Mouse (Mus musculus) midbrain, embryonic 15.5 days (tissue): ENCODE results near the gene Cbfb. TPM values are rescaled to one million over a fixed set of nuclear protein-coding genes. Genes with fewer than 3 reads are reported as not detected.
A peak's percentile ranks its signal among the peaks of the same experiment; 100 is the strongest.

ENCODE experiments used
- ATAC-seq: fragments of 200-750 bp; cut with Nextera tagmentation; replicated peaks from 2 replicates; pipeline ENCODE4 v1.8.0; 2017; ENCODE audit warnings: moderate TSS enrichment
- H3K27ac ChIP-seq: fragments of 300-500 bp; sonication (generic); 2 replicates; pipeline ENCODE4 v1.5.1; 2015; ENCODE audit warnings: mild to moderate bottlenecking, inconsistent platforms
- H3K27me3 ChIP-seq: fragments of 300-500 bp; sonication (generic); replicated peaks from 2 replicates; pipeline ENCODE4 v1.6.1; 2015; ENCODE audit warnings: inconsistent platforms
- H3K36me3 ChIP-seq: fragments of 300-500 bp; sonication (generic); replicated peaks from 2 replicates; pipeline ENCODE4 v1.6.1; 2015; ENCODE audit warnings: inconsistent platforms
- H3K4me1 ChIP-seq: fragments of 300-500 bp; sonication (generic); 2 replicates; pipeline ENCODE4 v1.6.1; 2015; ENCODE audit warnings: inconsistent platforms
- H3K4me2 ChIP-seq: fragments of 300-500 bp; sonication (generic); 2 replicates; pipeline ENCODE4 v1.6.1; 2015; ENCODE audit warnings: inconsistent platforms, mild to moderate bottlenecking, moderate library complexity
- H3K4me3 ChIP-seq: fragments of 300-500 bp; sonication (generic); 2 replicates; pipeline ENCODE4 v1.5.1; 2015; ENCODE audit warnings: mild to moderate bottlenecking, inconsistent platforms
- H3K9ac ChIP-seq: fragments of 300-500 bp; sonication (generic); 2 replicates; pipeline ENCODE4 v1.6.1; 2015; ENCODE audit warnings: mild to moderate bottlenecking, inconsistent platforms
- H3K9me3 ChIP-seq: fragments of 300-500 bp; sonication (generic); 2 replicates; pipeline ENCODE4 v1.6.1; 2016; ENCODE audit warnings: inconsistent platforms
- WGBS: fragments of 180-500 bp; shearing (Covaris S2); methylation state at CpG from one replicate; pipeline ENCODE4 v1.1.7; 2015; ENCODE audit warnings: mixed read lengths; 5-methylcytosine and 5-hydroxymethylcytosine counted together
- polyA plus RNA-seq: library from polyadenylated mRNA; unstranded; fragments of >200 nt; fragmentation: Nextera tagmentation; extraction: Ambion mirVana; gene quantifications from 2 replicates; pipeline ENCODE4 v1.2.1, GENCODE M21; 2015

Cbfb gene
- polyA plus RNA-seq, 1 experiment from 2014 or later: 20.3 TPM

DNA sequence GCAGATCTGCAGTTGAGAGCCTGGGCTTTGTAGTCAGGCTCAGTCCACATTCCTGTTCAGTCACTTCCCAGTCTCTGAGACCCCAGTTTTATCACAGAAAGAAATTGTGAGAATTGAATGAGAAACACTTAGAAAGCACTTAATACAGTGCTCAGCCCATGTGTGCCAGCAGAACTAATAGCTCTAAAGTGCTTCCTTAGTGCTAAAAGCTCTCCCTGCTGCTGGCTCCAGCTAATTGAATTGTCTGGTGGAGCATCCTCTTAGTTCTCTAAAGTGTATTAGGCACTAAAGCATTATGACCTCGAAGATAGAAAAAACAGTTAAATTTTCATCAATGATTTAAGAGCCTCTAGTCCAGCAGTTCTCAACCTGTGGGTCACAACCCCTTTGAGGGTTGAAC, 35.3 kb downstream of the Cbfb start:
- H3K36me3 ChIP-seq: no peaks in the 10 kb centered on the region
- no peak for ATAC-seq

DNA sequence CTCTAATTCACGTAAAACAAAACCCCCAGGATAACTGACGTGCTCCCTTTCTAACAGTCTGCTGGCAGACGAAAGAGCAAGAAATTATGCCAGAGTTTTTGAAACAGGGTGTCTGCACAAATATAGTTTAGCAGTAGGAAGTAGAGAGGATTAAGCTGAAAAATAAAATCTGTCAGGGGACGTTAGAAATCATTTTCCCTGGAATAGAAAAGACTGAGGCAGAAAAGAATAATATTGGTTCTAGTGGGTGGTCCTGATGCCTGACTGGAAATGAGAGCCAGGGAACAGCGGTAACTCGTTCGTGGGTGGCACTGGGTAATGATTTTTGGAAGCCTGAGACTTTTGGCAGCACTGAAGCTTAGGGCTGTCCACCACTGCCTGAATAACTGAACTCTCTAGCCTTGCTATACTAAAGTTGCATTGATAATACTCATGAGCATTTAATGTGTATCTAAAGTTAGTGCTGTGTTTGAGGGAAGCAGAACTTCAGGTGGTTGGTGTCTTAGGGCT, 36.3 kb downstream of the Cbfb start:
- Histone ChIP-seq H3K9ac (no peak overlapping the region), H3K9me3 (no peaks in the 10 kb centered on the region), H3K36me3 (no peaks in the 10 kb centered on the region), H3K27me3 (no peaks in the 10 kb centered on the region), H3K4me2 (no peak overlapping the region), H3K4me1 (no peaks in the 10 kb centered on the region), H3K27ac (no peak overlapping the region), H3K4me3 (no peak overlapping the region)
- no peak for ATAC-seq
- 69% methylated on average over 7 of the region's 7 CpGs for WGBS

More for the DNA sequence above, 35.3 kb downstream of the Cbfb start:
- no peak overlapping the region for H3K27ac ChIP-seq
- no peaks in the 10 kb centered on the region for H3K4me1 ChIP-seq
- H3K9me3 ChIP-seq: no peaks in the 10 kb centered on the region
- no peak overlapping the region for H3K4me3 ChIP-seq
- H3K27me3 ChIP-seq: no peaks in the 10 kb centered on the region
- 84% methylated on average over 1 of the region's 1 CpGs for WGBS
- no peak overlapping the region for H3K4me2 ChIP-seq
- no peak overlapping the region for H3K9ac ChIP-seq

DNA sequence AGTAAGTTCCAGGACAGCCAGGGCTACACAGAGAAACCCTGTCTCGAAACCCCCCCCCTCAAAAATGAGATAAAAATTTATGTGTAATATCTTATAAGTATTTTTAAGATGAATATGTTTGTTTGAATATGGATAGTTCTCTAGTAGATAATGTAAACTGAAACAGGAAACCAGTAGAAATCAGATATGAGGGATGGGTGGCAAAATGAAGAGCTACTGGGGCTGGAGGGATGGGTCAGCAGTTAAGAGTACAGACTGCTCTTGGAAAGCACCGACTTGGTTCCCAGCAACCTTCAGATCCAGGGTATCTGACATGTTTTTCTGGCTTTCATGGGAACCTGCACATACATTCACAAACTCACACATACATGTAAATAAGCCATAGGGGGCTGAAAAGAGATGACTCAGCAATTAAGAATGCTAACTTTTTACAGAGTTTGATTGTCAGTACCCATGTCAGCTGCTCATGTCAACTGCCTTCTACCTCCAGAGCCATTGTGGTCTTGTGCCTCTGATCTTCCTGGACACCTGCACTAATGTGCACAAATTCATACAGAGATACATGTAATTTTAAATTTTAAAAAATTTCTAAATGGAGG, 37.3 kb downstream of the Cbfb start:
- Histone ChIP-seq H3K9me3 (no peaks in the 10 kb centered on the region), H3K4me3 (no peak overlapping the region), H3K27ac (no peak overlapping the region), H3K4me1 (no peaks in the 10 kb centered on the region), H3K4me2 (no peak overlapping the region), H3K9ac (no peak overlapping the region), H3K27me3 (no peaks in the 10 kb centered on the region), H3K36me3 (no peaks in the 10 kb centered on the region)
- 96% methylated on average over 2 of the region's 2 CpGs for WGBS
- no peak for ATAC-seq

DNA sequence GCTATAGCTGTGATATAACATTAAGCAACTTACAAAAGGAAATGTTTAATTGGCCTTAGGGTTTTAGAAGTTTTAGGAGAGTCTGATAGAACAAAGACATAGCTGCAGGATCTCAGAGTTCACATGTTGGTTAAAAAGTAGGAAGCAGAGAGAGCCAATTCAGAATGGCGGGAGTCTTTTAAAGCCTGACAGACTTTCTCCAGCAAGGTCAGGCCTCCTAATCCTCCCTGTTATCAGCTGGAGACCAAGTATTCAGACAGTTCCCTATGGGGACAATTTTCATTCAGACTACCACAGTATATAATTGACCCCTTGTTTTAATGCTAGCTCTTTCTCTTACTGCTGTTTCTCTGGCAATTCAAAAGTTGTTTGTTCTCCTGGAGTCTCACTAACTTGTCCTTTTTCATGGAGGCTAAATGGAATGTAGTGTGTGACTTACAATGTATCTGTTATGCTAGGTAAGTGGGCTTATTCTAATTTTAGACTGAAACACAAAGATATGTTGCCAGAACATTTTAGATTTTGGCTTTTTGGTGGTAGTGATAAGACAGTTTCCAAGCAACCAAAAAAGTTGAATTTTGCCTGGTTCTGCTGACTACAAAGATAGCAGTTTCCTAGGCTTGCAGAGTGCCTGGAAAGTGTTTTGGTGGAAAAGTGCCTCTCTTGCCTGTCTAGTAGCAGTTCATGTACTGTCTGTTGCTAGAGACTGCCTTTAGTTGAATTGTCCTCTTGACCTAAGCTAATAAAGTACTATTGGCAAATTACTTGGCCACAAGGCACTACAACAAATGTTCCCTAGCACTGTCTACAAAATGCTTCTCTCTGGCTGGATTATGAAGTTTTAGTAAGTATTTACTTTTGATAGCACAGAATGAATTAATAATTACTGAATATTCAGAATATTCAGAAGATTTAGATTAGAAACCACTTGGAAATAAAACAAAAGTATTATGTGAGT, 39.0 kb downstream of the Cbfb start:
- Histone ChIP-seq H3K4me3 (no peak overlapping the region), H3K36me3 (no peaks in the 10 kb centered on the region), H3K4me2 (no peak overlapping the region), H3K27me3 (no peaks in the 10 kb centered on the region), H3K4me1 (no peaks in the 10 kb centered on the region), H3K9ac (no peak overlapping the region), H3K9me3 (no peaks in the 10 kb centered on the region), H3K27ac (no peak overlapping the region)
- WGBS: 38% methylated on average over 1 of the region's 1 CpGs
- no peak for ATAC-seq

DNA sequence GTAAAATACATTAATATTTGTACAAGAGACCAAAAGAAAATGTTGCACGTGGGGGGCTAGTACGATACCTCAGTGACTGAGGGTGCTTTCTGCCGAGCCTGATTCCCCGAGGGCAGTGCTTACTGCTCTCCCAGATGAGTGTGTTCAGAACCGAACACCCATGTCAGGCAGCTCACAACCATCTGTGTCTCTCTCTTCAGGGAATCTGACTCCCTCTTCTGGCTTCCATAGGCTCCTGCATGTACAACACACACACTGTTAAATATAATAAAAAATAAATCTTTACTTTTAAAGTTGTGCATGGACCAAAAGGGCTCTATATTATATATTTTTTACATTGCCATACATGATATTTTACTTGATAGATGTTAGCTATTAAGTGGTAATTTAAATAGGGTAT, 43.6 kb downstream of the Cbfb start:
- WGBS: 87% methylated on average over 5 of the region's 5 CpGs

DNA sequence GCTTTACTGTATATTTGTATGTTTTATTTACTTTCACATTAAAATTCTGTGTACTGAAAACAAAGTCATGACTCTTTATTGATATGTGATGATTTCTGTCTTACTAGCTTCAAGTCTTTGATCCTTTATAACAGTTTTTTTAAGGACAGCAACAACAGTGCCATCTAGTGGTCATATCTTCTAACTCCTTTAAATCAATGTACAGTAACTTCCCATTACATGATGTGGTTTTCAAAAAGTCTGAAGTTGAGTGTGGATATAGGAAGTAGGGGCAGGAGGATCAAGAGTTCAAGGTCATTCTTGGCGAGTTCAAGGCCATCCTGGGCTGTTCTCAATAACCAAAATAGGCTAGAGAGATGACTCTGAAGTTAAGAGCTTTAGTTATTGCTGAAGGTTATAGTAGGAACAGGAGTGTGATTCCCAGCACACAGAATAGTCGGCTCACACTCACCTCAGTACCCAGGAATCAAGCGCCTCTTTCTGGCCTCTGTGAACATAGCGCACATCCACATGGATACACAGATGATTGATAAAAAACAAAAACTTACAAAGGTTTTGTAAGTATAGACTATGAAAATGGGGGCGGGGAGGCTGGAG, 47.5 kb downstream of the Cbfb start:
- WGBS: 84% methylated on average over 5 of the region's 5 CpGs
- no peaks in the 10 kb centered on the region for H3K36me3 ChIP-seq
- H3K27me3 ChIP-seq: no peaks in the 10 kb centered on the region
- no peak overlapping the region for H3K27ac ChIP-seq
- no peak overlapping the region for H3K4me2 ChIP-seq
- no peak overlapping the region for H3K9ac ChIP-seq
- H3K4me1 ChIP-seq: no peaks in the 10 kb centered on the region
- ATAC-seq: peak; percentile 42; the same call in 1 of the 2 replicates
- H3K9me3 ChIP-seq: no peaks in the 10 kb centered on the region
- no peak overlapping the region for H3K4me3 ChIP-seq

More for the DNA sequence above, 43.6 kb downstream of the Cbfb start:
- Histone ChIP-seq H3K27ac (no peak overlapping the region), H3K4me1 (no peaks in the 10 kb centered on the region), H3K9ac (no peak overlapping the region), H3K27me3 (no peaks in the 10 kb centered on the region), H3K4me2 (no peak overlapping the region), H3K4me3 (no peak overlapping the region), H3K9me3 (no peaks in the 10 kb centered on the region), H3K36me3 (no peaks in the 10 kb centered on the region)
- no peak for ATAC-seq

DNA sequence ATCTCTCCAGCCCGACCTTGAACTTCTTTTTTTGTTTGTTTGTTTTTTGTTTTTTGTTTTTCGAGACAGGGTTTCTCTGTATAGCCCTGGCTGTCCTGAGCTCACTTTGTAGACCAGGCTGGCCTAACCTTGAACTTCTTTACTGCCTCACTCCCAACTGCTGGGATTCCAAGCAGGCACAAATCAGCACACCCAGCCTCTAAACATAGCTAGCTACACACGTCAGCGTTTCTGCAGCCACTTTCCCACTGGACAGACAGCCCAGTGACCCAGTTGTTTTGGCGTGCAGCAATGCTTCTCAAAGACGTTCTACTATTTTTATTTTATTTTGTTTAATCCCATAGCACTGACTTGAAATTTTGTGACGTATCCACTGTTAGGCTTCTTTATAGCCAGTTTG, 53.4 kb downstream of the Cbfb start:
- no peak overlapping the region for H3K4me3 ChIP-seq
- H3K27me3 ChIP-seq: no peaks in the 10 kb centered on the region
- H3K36me3 ChIP-seq: no peaks in the 10 kb centered on the region
- ATAC-seq: no peak
- H3K27ac ChIP-seq: no peak overlapping the region
- 81% methylated on average over 7 of the region's 7 CpGs for WGBS
- 0 out of 2 replicates have a peak overlapping the region, but pooled peaks have one; percentile 67 for H3K4me2 ChIP-seq
- peaks cover 25% of the 10 kb centered on the region for H3K4me1 ChIP-seq
- H3K9me3 ChIP-seq: no peaks in the 10 kb centered on the region
- H3K9ac ChIP-seq: no peak overlapping the region

DNA sequence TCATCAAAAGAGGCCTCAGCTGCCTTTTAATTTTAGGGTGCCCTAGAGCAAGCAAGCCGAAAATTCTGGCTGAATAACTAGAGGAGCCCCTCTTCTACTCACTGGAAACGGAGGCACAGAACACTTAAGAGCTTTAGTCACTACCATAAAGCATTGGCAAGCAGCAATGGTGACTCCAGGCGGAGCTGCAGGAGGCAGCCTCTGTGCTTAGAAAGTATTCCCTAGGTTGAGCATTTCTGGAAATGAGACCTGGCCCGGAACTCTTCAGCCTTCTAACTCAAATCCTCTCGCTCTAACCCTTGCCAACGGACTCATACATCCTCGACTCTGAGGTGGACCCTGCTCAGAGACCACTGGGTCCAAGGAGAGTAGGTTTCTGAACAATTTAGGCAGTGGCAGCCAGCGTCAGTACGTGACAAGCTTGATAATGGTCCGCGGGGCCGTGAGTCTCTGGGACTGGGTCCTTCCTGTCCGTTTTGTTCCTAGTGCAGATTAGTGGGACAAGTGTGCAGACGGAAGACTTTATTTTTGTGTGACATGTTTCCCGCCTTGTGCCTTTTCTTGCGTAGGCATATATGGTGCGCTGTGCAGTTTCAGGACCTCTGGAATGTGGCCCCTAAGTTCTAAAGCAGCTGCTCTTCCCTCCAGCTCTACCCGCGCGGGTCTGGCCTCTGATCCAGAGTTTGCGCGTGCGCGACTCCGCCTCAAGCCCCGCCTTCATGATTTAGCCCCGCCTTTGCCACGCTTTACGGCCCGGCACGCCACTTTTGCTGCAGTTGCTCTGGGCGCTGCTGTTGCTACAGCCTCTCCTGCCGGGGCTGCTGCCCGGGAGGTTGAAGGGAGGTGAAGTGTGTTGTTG, 54.2 kb downstream of the Cbfb start, which contains the start of gene D230025D16Rik:
Gene D230025D16Rik (plus strand): TSS at position 733 of the 859 bp plus-strand sequence.
- Histone ChIP-seq H3K4me3 (peak within 1 kb of the TSS; percentile 59), H3K36me3 (no peaks in the 10 kb centered on the region), H3K9me3 (no peaks in the 10 kb centered on the region), H3K27me3 (no peaks in the 10 kb centered on the region), H3K9ac (peak within 1 kb of the TSS; percentile 66), H3K4me1 (peaks cover 25% of the 10 kb centered on the region), H3K27ac (peak within 1 kb of the TSS; percentile 76), H3K4me2 (peak within 1 kb of the TSS; percentile 67)
- peak; percentile 95 for ATAC-seq
- 2% methylated on average over 34 of the region's 34 CpGs for WGBS

DNA sequence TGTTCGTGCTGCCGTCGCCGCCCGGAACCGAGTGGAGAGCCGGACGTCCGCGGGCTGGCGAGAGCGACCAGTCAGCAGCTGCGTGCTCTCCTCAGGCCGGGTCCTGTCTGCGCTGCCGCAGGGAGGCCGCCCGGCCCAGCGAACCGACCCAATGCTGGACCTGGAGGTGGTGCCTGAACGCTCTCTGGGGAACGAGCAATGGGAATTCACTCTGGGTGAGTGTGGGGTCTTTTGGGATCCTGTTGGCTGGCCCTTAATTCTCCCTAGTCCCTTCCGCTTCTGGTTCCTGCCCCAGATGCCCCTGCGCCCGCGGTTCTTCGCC, 54.8 kb downstream of the Cbfb start:
- H3K4me2 ChIP-seq: peak overlapping the region; percentile 67
- ATAC-seq: no peak
- H3K4me1 ChIP-seq: peaks cover 25% of the 10 kb centered on the region
- H3K27ac ChIP-seq: peak overlapping the region; percentile 76
- peak overlapping the region; percentile 66 for H3K9ac ChIP-seq
- H3K9me3 ChIP-seq: no peaks in the 10 kb centered on the region
- peak overlapping the region; percentile 59 for H3K4me3 ChIP-seq
- no peaks in the 10 kb centered on the region for H3K36me3 ChIP-seq
- H3K27me3 ChIP-seq: no peaks in the 10 kb centered on the region
- WGBS: 0% methylated on average over 27 of the region's 27 CpGs

DNA sequence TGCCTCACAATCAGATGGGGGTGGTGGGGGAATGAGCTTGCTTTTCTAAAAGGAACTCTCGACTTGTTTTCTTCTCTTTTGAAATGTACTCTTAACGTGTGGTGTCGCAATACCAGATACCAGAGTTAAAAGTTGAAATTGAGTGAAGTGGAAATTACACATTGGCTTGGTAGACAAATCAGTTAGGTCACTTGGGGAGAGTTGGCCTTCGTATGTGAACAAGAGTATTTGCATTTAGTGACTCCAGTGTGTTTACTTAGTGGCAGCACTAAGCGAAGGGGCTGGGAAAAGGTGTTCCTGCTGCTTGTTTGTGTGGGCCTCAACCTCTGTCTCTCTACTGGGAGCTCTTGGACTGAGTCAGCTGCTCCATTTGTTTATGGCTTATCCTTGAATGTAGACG, 55.4 kb downstream of the Cbfb start:
- H3K4me2 ChIP-seq: peak overlapping the region; percentile 67
- no peaks in the 10 kb centered on the region for H3K36me3 ChIP-seq
- ATAC-seq: no peak
- no peaks in the 10 kb centered on the region for H3K9me3 ChIP-seq
- no peak overlapping the region for H3K27ac ChIP-seq
- peak overlapping the region; percentile 66 for H3K9ac ChIP-seq
- H3K4me1 ChIP-seq: peaks cover 25% of the 10 kb centered on the region
- H3K27me3 ChIP-seq: no peaks in the 10 kb centered on the region
- H3K4me3 ChIP-seq: peak overlapping the region; percentile 59
- WGBS: 27% methylated on average over 6 of the region's 6 CpGs

DNA sequence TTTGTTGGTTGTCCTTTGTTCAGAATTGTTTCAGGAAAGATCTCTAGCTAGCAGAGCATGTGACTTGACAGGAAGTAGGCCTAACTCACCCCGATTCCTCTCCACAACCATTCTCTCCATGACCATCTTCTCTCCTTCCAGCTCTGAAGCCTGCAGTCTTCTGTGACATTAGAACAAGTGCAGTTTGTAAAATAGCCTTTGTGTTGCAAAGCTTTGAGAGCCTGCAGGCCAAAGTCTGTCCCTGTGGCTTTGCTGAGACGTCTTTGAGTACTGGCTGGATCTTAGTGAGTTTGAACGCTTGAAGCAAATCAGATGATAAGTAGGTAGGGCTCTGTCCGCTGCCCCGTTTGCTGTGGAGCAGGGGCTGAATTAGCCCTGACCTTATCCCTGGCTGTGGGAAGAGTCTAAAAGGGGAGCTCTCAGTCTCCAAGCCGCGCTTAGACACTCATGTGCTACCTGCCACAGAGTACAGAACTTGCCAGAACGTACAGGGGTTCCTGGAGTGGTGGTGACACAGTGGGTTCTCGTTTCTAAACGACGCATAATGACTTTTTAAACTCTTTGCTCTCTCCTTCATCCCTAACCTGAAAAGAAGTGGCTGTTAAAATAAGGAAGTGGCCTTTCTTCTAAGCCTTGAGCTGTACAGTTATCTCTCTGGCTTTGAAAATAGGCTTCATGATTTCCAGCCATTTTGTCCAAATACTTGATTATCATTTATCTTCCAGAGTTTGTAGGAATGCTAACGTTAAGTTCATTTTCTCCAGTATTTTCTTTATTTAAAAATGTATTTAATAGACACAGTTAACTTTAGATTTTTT, 61.2 kb downstream of the Cbfb start:
- Histone ChIP-seq H3K4me1 (peaks cover 8% of the 10 kb centered on the region), H3K36me3 (0 out of 2 replicates have a peak, but pooled peaks cover 10% of the 10 kb centered on the region), H3K4me2 (no peak overlapping the region), H3K27me3 (no peaks in the 10 kb centered on the region), H3K27ac (no peak overlapping the region), H3K9ac (no peak overlapping the region), H3K4me3 (no peak overlapping the region), H3K9me3 (no peaks in the 10 kb centered on the region)
- WGBS: 86% methylated on average over 12 of the region's 12 CpGs
- no peak for ATAC-seq
